Mouse (Mus musculus) MEL (cell line): ENCODE data around the gene Camk2b. TPM values are rescaled to one million over a fixed set of nuclear protein-coding genes. Genes with fewer than 3 reads are reported as not detected.

ENCODE experiments used
- DNase-seq: peaks from one replicate; pipeline ENCODE4 v3.0.0; 2011; ENCODE audit warnings: low read depth, low spot score
- H3K27ac ChIP-seq: 2 replicates; pipeline ENCODE4 v1.5.1; 2012; ENCODE audit warnings: low read depth, mild to moderate bottlenecking, control low read depth, low read length, moderate library complexity; ENCODE audit not compliant: control insufficient read depth
- H3K27me3 ChIP-seq, 2 experiments: fragments of 150-350 bp in 1 of 2; sonication (generic) in 1 of 2; 2 replicates each; pipeline ENCODE4 v1.6.1; 2012; ENCODE audit warnings: low read length in 2 of 2, mild to moderate bottlenecking in 2 of 2, improper control_type of control experiment in 1 of 2, moderate library complexity in 1 of 2; ENCODE audit not compliant: insufficient read depth in 2 of 2, control insufficient read depth in 1 of 2
- H3K36me3 ChIP-seq, 2 experiments: 2 replicates each; pipeline ENCODE4 v1.6.1; 2012 to 2014; ENCODE audit warnings: low read length in 2 of 2, improper control_type of control experiment in 1 of 2, inconsistent platforms in 1 of 2, mild to moderate bottlenecking in 1 of 2; ENCODE audit not compliant: insufficient read depth in 2 of 2, control insufficient read depth in 1 of 2
- H3K4me1 ChIP-seq, 2 experiments: fragments of 150-350 bp in 1 of 2; sonication (generic) in 1 of 2; 2 replicates each; pipeline ENCODE4 v1.6.1; 2012; ENCODE audit warnings: low read length in 2 of 2, improper control_type of control experiment in 1 of 2, mild to moderate bottlenecking in 1 of 2; ENCODE audit not compliant: insufficient read depth in 2 of 2, control insufficient read depth in 1 of 2
- H3K4me3 ChIP-seq, 2 experiments: fragments of 150-350 bp in 1 of 2; sonication (generic) in 1 of 2; 2 replicates each; pipeline ENCODE4 v1.5.1; 2012; ENCODE audit warnings: low read depth in 2 of 2, low read length in 2 of 2, mild to moderate bottlenecking in 2 of 2, moderate library complexity in 2 of 2, control low read depth in 1 of 2, improper control_type of control experiment in 1 of 2; ENCODE audit not compliant: control insufficient read depth in 1 of 2, insufficient read depth in 1 of 2
- H3K79me2 ChIP-seq: 2 replicates; pipeline ENCODE4 v1.6.1; 2012; ENCODE audit warnings: mild to moderate bottlenecking, low read length, moderate library complexity; ENCODE audit not compliant: control insufficient read depth, poor library complexity, insufficient read depth
- H3K9ac ChIP-seq: 2 replicates; pipeline ENCODE4 v1.6.1; 2012; ENCODE audit warnings: low read depth, mild to moderate bottlenecking, control low read depth, low read length, moderate library complexity; ENCODE audit not compliant: control insufficient read depth, poor library complexity, severe bottlenecking
- H3K9me3 ChIP-seq: fragments of 150-350 bp; sonication (generic); replicated peaks from 2 replicates; pipeline ENCODE4 v1.6.1; 2012; ENCODE audit warnings: mild to moderate bottlenecking, low read length, improper control_type of control experiment, moderate library complexity; ENCODE audit not compliant: insufficient read depth
- BHLHE40 ChIP-seq: IDR thresholded peaks from 2 replicates; pipeline ENCODE4 v1.6.1; 2012; ENCODE audit warnings: low read depth, mild to moderate bottlenecking, inconsistent platforms, low read length, improper control_type of control experiment, borderline replicate concordance
- CHD1 ChIP-seq: IDR thresholded peaks from 2 replicates; pipeline ENCODE4 v1.6.1; 2012; ENCODE audit warnings: low read depth, mild to moderate bottlenecking, inconsistent platforms, low read length, improper control_type of control experiment
- CTCF ChIP-seq, 3 experiments: IDR thresholded peaks in 2 of 3; conservative IDR thresholded peaks in 1 of 3; 2 replicates each; pipeline ENCODE4 v1.5.1; 2011 to 2012; ENCODE audit warnings: low read length in 3 of 3, low read depth in 2 of 3, mild to moderate bottlenecking in 2 of 3, improper control_type of control experiment in 1 of 3, inconsistent platforms in 1 of 3, mixed read lengths in 1 of 3, moderate library complexity in 1 of 3; ENCODE audit not compliant: control insufficient read depth in 1 of 3, insufficient read depth in 1 of 3, poor library complexity in 1 of 3, severe bottlenecking in 1 of 3
- ETS1 ChIP-seq: IDR thresholded peaks from 2 replicates; pipeline ENCODE4 v1.6.1; 2012; ENCODE audit warnings: low read depth, mild to moderate bottlenecking, inconsistent platforms, low read length, improper control_type of control experiment, moderate library complexity
- GATA1 ChIP-seq: IDR thresholded peaks from 2 replicates; pipeline ENCODE4 v1.6.1; 2011; ENCODE audit warnings: low read depth, low read length, improper control_type of control experiment
- HCFC1 ChIP-seq: IDR thresholded peaks from 2 replicates; pipeline ENCODE4 v1.6.1; 2012; ENCODE audit warnings: low read depth, mild to moderate bottlenecking, inconsistent platforms, low read length, improper control_type of control experiment, moderate library complexity
- MAZ ChIP-seq: IDR thresholded peaks from 2 replicates; pipeline ENCODE4 v1.6.1; 2012; ENCODE audit warnings: low read depth, mild to moderate bottlenecking, inconsistent platforms, low read length, improper control_type of control experiment
- MEF2A ChIP-seq: IDR thresholded peaks from 2 replicates; pipeline ENCODE4 v1.6.1; 2014; ENCODE audit warnings: low read depth, mild to moderate bottlenecking, inconsistent platforms, low read length, improper control_type of control experiment; ENCODE audit not compliant: poor library complexity, insufficient replicate concordance, severe bottlenecking; ENCODE audit errors: extremely low read depth
- MYB ChIP-seq: IDR thresholded peaks from 2 replicates; pipeline ENCODE4 v1.6.1; 2011; ENCODE audit warnings: mild to moderate bottlenecking, low read depth, low read length, improper control_type of control experiment
- NRF1 ChIP-seq: IDR thresholded peaks from 2 replicates; pipeline ENCODE4 v1.6.1; 2014; ENCODE audit warnings: low read depth, mild to moderate bottlenecking, inconsistent platforms, low read length, improper control_type of control experiment, moderate library complexity; ENCODE audit not compliant: poor library complexity, insufficient read depth, severe bottlenecking
- RCOR1 ChIP-seq: IDR thresholded peaks from 2 replicates; pipeline ENCODE4 v1.6.1; 2012; ENCODE audit warnings: low read depth, mild to moderate bottlenecking, inconsistent platforms, low read length, improper control_type of control experiment
- SIN3A ChIP-seq: IDR thresholded peaks from 2 replicates; pipeline ENCODE4 v1.6.1; 2012; ENCODE audit warnings: low read length, improper control_type of control experiment, inconsistent platforms
- SMC3 ChIP-seq: IDR thresholded peaks from 2 replicates; pipeline ENCODE4 v1.6.1; 2011; ENCODE audit warnings: low read depth, low read length, improper control_type of control experiment
- TBP ChIP-seq: IDR thresholded peaks from 2 replicates; pipeline ENCODE4 v1.8.0; 2011; ENCODE audit warnings: low read depth, low read length, improper control_type of control experiment
- UBTF ChIP-seq: IDR thresholded peaks from 2 replicates; pipeline ENCODE4 v1.6.1; 2012; ENCODE audit warnings: low read depth, mild to moderate bottlenecking, inconsistent platforms, low read length, improper control_type of control experiment, moderate library complexity, borderline replicate concordance; ENCODE audit not compliant: insufficient read depth
- ZMIZ1 ChIP-seq: IDR thresholded peaks from 2 replicates; pipeline ENCODE4 v1.6.1; 2012; ENCODE audit warnings: low read depth, mild to moderate bottlenecking, inconsistent platforms, low read length, improper control_type of control experiment, moderate library complexity
- polyA plus RNA-seq, 2 experiments: library from polyadenylated mRNA; stranded (reverse) in 1 of 2; unstranded in 1 of 2; fragments of >175 nt in 1 of 2; fragments of >200 nt in 1 of 2; gene quantifications; 2 replicates each; pipeline versions ENCODE4 v1.2.1 to v1.2.4; 2012; ENCODE audit warnings: low replicate concordance in 2 of 2, low read depth in 1 of 2; ENCODE audit not compliant: insufficient read length in 2 of 2, insufficient read depth in 1 of 2, missing spikeins in 1 of 2
- total RNA-seq: library from RNA; depleted of rRNA; stranded (reverse); fragments of 300-350 nt; gene quantifications from 2 replicates; pipeline ENCODE4 v1.2.3, GENCODE M21; 2012

Gene Camk2b
- total and polyA plus RNA-seq, 3 experiments: 0.04 TPM; not detected in 1

GRCm38 (mm10) chr11:6018218-6019010, 47.7 kb downstream of the Camk2b start:
- Histone ChIP-seq H3K9ac (no peak overlapping the region), H3K27ac (no peak overlapping the region), H3K36me3 (no peaks in the 10 kb centered on the region), H3K79me2 (no peaks in the 10 kb centered on the region), H3K4me3 (no peak overlapping the region), H3K27me3 (no peaks in the 10 kb centered on the region), H3K4me1 (no peaks in the 10 kb centered on the region), H3K9me3 (no peaks in the 10 kb centered on the region)
- DNase-seq: no peak
- TF ChIP-seq MEF2A (no peak), HCFC1 (no peak), ETS1 (no peak), CHD1 (no peak), NRF1 (no peak), CTCF (IDR thresholded peaks at IDR 0.05 in 2 of 3, conservative IDR thresholded peaks at IDR 0.05 in 1 of 3; ENCODE audit: control insufficient read depth in 1 of 3, insufficient read depth in 1 of 3, low read depth in 2 of 3, low read length in 3 of 3, poor library complexity in 1 of 3, severe bottlenecking in 1 of 3) (no peak)

- Histone ChIP-seq H3K79me2 (no peaks in the 10 kb centered on the region), H3K4me3 (no peak overlapping the region), H3K9me3 (no peaks in the 10 kb centered on the region), H3K27me3 (no peaks in the 10 kb centered on the region), H3K36me3 (no peaks in the 10 kb centered on the region), H3K9ac (no peak overlapping the region), H3K27ac (no peak overlapping the region), H3K4me1 (no peaks in the 10 kb centered on the region)
- DNase-seq: no peak
- no peak for TF ChIP-seq MYB
- no peak for TF ChIP-seq TBP
- no peak for TF ChIP-seq ZMIZ1
- no peak for TF ChIP-seq UBTF
Observed at GRCm38 (mm10) chr11:6017484-6018140, 48.5 kb downstream of the Camk2b start.

- no peaks in the 10 kb centered on the region for H3K27me3 ChIP-seq
- TF ChIP-seq TBP (no peak), ETS1 (no peak), MAZ (no peak), GATA1 (no peak), MEF2A (no peak), BHLHE40 (no peak), SMC3 (no peak), RCOR1 (no peak), HCFC1 (no peak), CHD1 (no peak), NRF1 (no peak), SIN3A (no peak)
- H3K9me3 ChIP-seq: no peaks in the 10 kb centered on the region
- no peak overlapping the region for H3K27ac ChIP-seq
- DNase-seq: no peak
- no peak overlapping the region for H3K4me3 ChIP-seq
- no peaks in the 10 kb centered on the region for H3K36me3 ChIP-seq
- H3K4me1 ChIP-seq: no peaks in the 10 kb centered on the region
- H3K9ac ChIP-seq: no peak overlapping the region
- H3K79me2 ChIP-seq: no peaks in the 10 kb centered on the region
Observed at GRCm38 (mm10) chr11:6016797-6017395, 49.3 kb downstream of the Camk2b start.
